Mouse (Mus musculus) limb, embryonic 12.5 days (tissue): ENCODE measurements at regions not wholly inside any gene's neighbourhood (a gene's known extent, or its start where the extent isn't known, plus 50 kb on each side); places are given as distances from the start of the nearest gene placed in this dataset.

Source experiments
- ATAC-seq: fragments of 200-750 bp; cut with Nextera tagmentation; 2 replicates; pipeline ENCODE4 v1.8.0; 2017; ENCODE audit warnings: low read depth, moderate TSS enrichment; ENCODE audit not compliant: insufficient number of reproducible peaks, insufficient read depth, low FRiP score, low TSS enrichment
- H3K27ac ChIP-seq: fragments of 300-500 bp; sonication (generic); 2 replicates; pipeline ENCODE4 v1.5.1; 2016; ENCODE audit warnings: mild to moderate bottlenecking, moderate library complexity
- H3K27me3 ChIP-seq: fragments of 300-500 bp; sonication (generic); 2 replicates; pipeline ENCODE4 v1.6.1; 2016; ENCODE audit warnings: mild to moderate bottlenecking, moderate library complexity
- H3K36me3 ChIP-seq: fragments of 300-500 bp; sonication (generic); 2 replicates; pipeline ENCODE4 v1.6.1; 2016; ENCODE audit warnings: mild to moderate bottlenecking, moderate library complexity
- H3K4me1 ChIP-seq: fragments of 300-500 bp; sonication (generic); replicated peaks from 2 replicates; pipeline ENCODE4 v1.6.1; 2016
- H3K4me2 ChIP-seq: fragments of 300-500 bp; sonication (generic); 2 replicates; pipeline ENCODE4 v1.6.1; 2016; ENCODE audit warnings: mild to moderate bottlenecking, moderate library complexity
- H3K4me3 ChIP-seq: fragments of 300-500 bp; sonication (generic); replicated peaks from 2 replicates; pipeline ENCODE4 v1.5.1; 2016; ENCODE audit warnings: mild to moderate bottlenecking
- H3K9ac ChIP-seq: fragments of 300-500 bp; sonication (generic); replicated peaks from 2 replicates; pipeline ENCODE4 v1.6.1; 2016; ENCODE audit warnings: mild to moderate bottlenecking, moderate library complexity
- H3K9me3 ChIP-seq: fragments of 300-500 bp; sonication (generic); 2 replicates; pipeline ENCODE4 v1.6.1; 2016; ENCODE audit warnings: mild to moderate bottlenecking, moderate library complexity
- WGBS: fragments of 180-500 bp; shearing (Covaris S2); methylation state at CpG from one replicate; pipeline ENCODE4 v1.1.7; 2016; 5-methylcytosine and 5-hydroxymethylcytosine counted together

GRCm38 (mm10) chr13:84365503-84365902 lies 143.4 kb downstream of the Tmem161b start:
- no peak overlapping the region for H3K9ac ChIP-seq
- ATAC-seq: no peak
- H3K27ac ChIP-seq: no peak overlapping the region
- no peaks in the 10 kb centered on the region for H3K4me1 ChIP-seq
- no peaks in the 10 kb centered on the region for H3K27me3 ChIP-seq
- no peaks in the 10 kb centered on the region for H3K9me3 ChIP-seq
- no peak overlapping the region for H3K4me2 ChIP-seq
- H3K36me3 ChIP-seq: no peaks in the 10 kb centered on the region
- no peak overlapping the region for H3K4me3 ChIP-seq

GRCm38 (mm10) chr13:84366017-84366416 lies 143.9 kb downstream of the Tmem161b start:
- H3K9ac ChIP-seq: no peak overlapping the region
- no peaks in the 10 kb centered on the region for H3K9me3 ChIP-seq
- no peak for ATAC-seq
- H3K4me1 ChIP-seq: no peaks in the 10 kb centered on the region
- H3K4me2 ChIP-seq: no peak overlapping the region
- H3K36me3 ChIP-seq: no peaks in the 10 kb centered on the region
- no peak overlapping the region for H3K4me3 ChIP-seq
- H3K27me3 ChIP-seq: no peaks in the 10 kb centered on the region
- no peak overlapping the region for H3K27ac ChIP-seq

GRCm38 (mm10) chr13:84366839-84367238 lies 144.7 kb downstream of the Tmem161b start:
- Histone ChIP-seq H3K4me1 (no peaks in the 10 kb centered on the region), H3K9me3 (no peaks in the 10 kb centered on the region), H3K9ac (no peak overlapping the region), H3K27me3 (no peaks in the 10 kb centered on the region), H3K27ac (no peak overlapping the region), H3K4me2 (no peak overlapping the region), H3K36me3 (no peaks in the 10 kb centered on the region), H3K4me3 (no peak overlapping the region)
- WGBS: 87% methylated on average over 1 of the region's 1 CpGs
- no peak for ATAC-seq

- H3K4me2 ChIP-seq: no peak overlapping the region
- H3K27ac ChIP-seq: no peak overlapping the region
- 86% methylated on average over 2 of the region's 2 CpGs for WGBS
- no peaks in the 10 kb centered on the region for H3K27me3 ChIP-seq
- H3K9me3 ChIP-seq: no peaks in the 10 kb centered on the region
- no peaks in the 10 kb centered on the region for H3K36me3 ChIP-seq
- no peak overlapping the region for H3K4me3 ChIP-seq
- H3K4me1 ChIP-seq: no peaks in the 10 kb centered on the region
- ATAC-seq: no peak
- no peak overlapping the region for H3K9ac ChIP-seq
These were observed 146.1 kb downstream of the Tmem161b start for GRCm38 (mm10) chr13:84368225-84368624.

GRCm38 (mm10) chr13:84374711-84375257 lies 152.7 kb downstream of the Tmem161b start:
- no peak for ATAC-seq
- 87% methylated on average over 4 of the region's 4 CpGs for WGBS
- no peaks in the 10 kb centered on the region for H3K27me3 ChIP-seq
- H3K36me3 ChIP-seq: no peaks in the 10 kb centered on the region
- H3K4me2 ChIP-seq: no peak overlapping the region
- no peak overlapping the region for H3K9ac ChIP-seq
- H3K4me3 ChIP-seq: no peak overlapping the region
- no peaks in the 10 kb centered on the region for H3K9me3 ChIP-seq
- no peaks in the 10 kb centered on the region for H3K4me1 ChIP-seq
- H3K27ac ChIP-seq: no peak overlapping the region

GRCm38 (mm10) chr13:84375941-84376340 lies 153.8 kb downstream of the Tmem161b start:
- Histone ChIP-seq H3K4me3 (no peak overlapping the region), H3K4me2 (no peak overlapping the region), H3K27me3 (no peaks in the 10 kb centered on the region), H3K9ac (no peak overlapping the region), H3K4me1 (no peaks in the 10 kb centered on the region), H3K9me3 (no peaks in the 10 kb centered on the region), H3K36me3 (no peaks in the 10 kb centered on the region), H3K27ac (no peak overlapping the region)
- no peak for ATAC-seq
- WGBS: 93% methylated on average over 4 of the region's 4 CpGs

GRCm38 (mm10) chr13:84378553-84379332 lies 156.6 kb downstream of the Tmem161b start:
- Histone ChIP-seq H3K4me1 (no peaks in the 10 kb centered on the region), H3K36me3 (no peaks in the 10 kb centered on the region), H3K9ac (no peak overlapping the region), H3K4me2 (no peak overlapping the region), H3K4me3 (no peak overlapping the region), H3K9me3 (0 out of 2 replicates have a peak, but pooled peaks cover 2% of the 10 kb centered on the region), H3K27ac (no peak overlapping the region), H3K27me3 (no peaks in the 10 kb centered on the region)
- 89% methylated on average over 5 of the region's 5 CpGs for WGBS
- ATAC-seq: no peak

GRCm38 (mm10) chr13:84391554-84391953 lies 169.5 kb downstream of the Tmem161b start:
- Histone ChIP-seq H3K9ac (no peak overlapping the region), H3K4me3 (no peak overlapping the region), H3K27ac (no peak overlapping the region), H3K4me2 (no peak overlapping the region), H3K36me3 (no peaks in the 10 kb centered on the region), H3K27me3 (no peaks in the 10 kb centered on the region), H3K9me3 (no peaks in the 10 kb centered on the region), H3K4me1 (no peaks in the 10 kb centered on the region)
- WGBS: 88% methylated on average over 3 of the region's 3 CpGs
- ATAC-seq: no peak

- no peaks in the 10 kb centered on the region for H3K9me3 ChIP-seq
- no peaks in the 10 kb centered on the region for H3K36me3 ChIP-seq
- H3K9ac ChIP-seq: no peak overlapping the region
- 52% methylated on average over 7 of the region's 7 CpGs for WGBS
- H3K4me2 ChIP-seq: no peak overlapping the region
- no peaks in the 10 kb centered on the region for H3K4me1 ChIP-seq
- no peaks in the 10 kb centered on the region for H3K27me3 ChIP-seq
- H3K4me3 ChIP-seq: no peak overlapping the region
- H3K27ac ChIP-seq: no peak overlapping the region
- no peak for ATAC-seq
These were observed 176.6 kb downstream of the Tmem161b start for GRCm38 (mm10) chr13:84398476-84399344.

- H3K4me1 ChIP-seq: no peaks in the 10 kb centered on the region
- no peak overlapping the region for H3K9ac ChIP-seq
- H3K27ac ChIP-seq: no peak overlapping the region
- 46% methylated on average over 3 of the region's 3 CpGs for WGBS
- H3K27me3 ChIP-seq: no peaks in the 10 kb centered on the region
- H3K4me3 ChIP-seq: no peak overlapping the region
- H3K4me2 ChIP-seq: no peak overlapping the region
- no peak for ATAC-seq
- no peaks in the 10 kb centered on the region for H3K36me3 ChIP-seq
- no peaks in the 10 kb centered on the region for H3K9me3 ChIP-seq
These were observed 177.5 kb downstream of the Tmem161b start for GRCm38 (mm10) chr13:84399345-84400170.

GRCm38 (mm10) chr13:84401006-84401405 lies 178.9 kb downstream of the Tmem161b start:
- Histone ChIP-seq H3K36me3 (no peaks in the 10 kb centered on the region), H3K27ac (no peak overlapping the region), H3K9ac (no peak overlapping the region), H3K4me2 (no peak overlapping the region), H3K27me3 (no peaks in the 10 kb centered on the region), H3K9me3 (no peaks in the 10 kb centered on the region), H3K4me1 (no peaks in the 10 kb centered on the region), H3K4me3 (no peak overlapping the region)
- no peak for ATAC-seq
